In the genomic region with DNA sequence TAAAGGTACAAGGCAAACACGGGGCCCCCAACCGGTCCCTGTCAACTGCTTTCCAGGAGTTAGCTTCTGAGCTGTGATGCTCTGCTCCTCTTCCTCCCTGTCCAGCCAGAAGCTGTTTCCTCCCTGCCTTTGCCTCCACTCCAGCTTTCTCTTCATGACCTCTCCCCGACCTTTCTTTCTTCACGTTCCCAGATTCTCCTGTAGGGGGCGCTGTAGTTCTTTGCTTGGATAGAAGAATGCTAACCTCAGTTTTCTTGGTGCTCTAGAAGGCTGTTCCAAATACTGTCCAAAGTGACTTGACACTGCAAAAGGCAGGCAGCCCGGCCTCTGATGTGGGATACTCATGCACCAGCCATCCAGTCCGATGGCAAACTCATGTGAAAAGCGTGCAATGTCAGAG, we compare ENCODE assay signal across 8 mouse cellular contexts.
DNase-seq lines count a peak whose midpoint lies in the region; ATAC-seq and TF ChIP-seq lines count a peak whose summit lies in the region.

No protein-coding gene starts in this region.

- H3K36me3 ChIP-seq in midbrain, embryonic 14.5 days (ENCODE audit: control insufficient read depth, insufficient read depth, low read length): no peaks in the 10 kb centered on the region
- H3K36me3 ChIP-seq in midbrain, embryonic 16.5 days (ENCODE audit: control insufficient read depth, insufficient read depth, low read length): no peaks in the 10 kb centered on the region
- H3K36me3 ChIP-seq in limb, embryonic 11.5 days (ENCODE audit: control insufficient read depth, insufficient read depth, low read length): no peaks in the 10 kb centered on the region

- no peak overlapping the region for H3K4me2 ChIP-seq in midbrain, embryonic 14.5 days (ENCODE audit: low read length)
- no peak overlapping the region for H3K4me2 ChIP-seq in midbrain, embryonic 16.5 days (ENCODE audit: low read length)
- H3K4me2 ChIP-seq in limb, embryonic 11.5 days (ENCODE audit: low read depth, severe bottlenecking): no peak overlapping the region

- 29% methylated on average over 8 of the region's 8 CpGs for WGBS in midbrain, embryonic 14.5 days
- 34% methylated on average over 8 of the region's 8 CpGs for WGBS in midbrain, embryonic 16.5 days
- WGBS in limb, embryonic 11.5 days: 32% methylated on average over 8 of the region's 8 CpGs

- no peak overlapping the region for H3K27ac ChIP-seq in midbrain, embryonic 14.5 days (replicated peaks; ENCODE audit: low read depth, low read length)
- H3K27ac ChIP-seq in midbrain, embryonic 16.5 days (ENCODE audit: low read length): no peak overlapping the region
- no peak overlapping the region for H3K27ac ChIP-seq in limb, embryonic 11.5 days (replicated peaks; ENCODE audit: low read depth, low read length)

- 0 out of 2 replicates have a peak, but pooled peaks cover 5% of the 10 kb centered on the region for H3K4me1 ChIP-seq in midbrain, embryonic 14.5 days (ENCODE audit: control insufficient read depth, insufficient read depth, low read length)
- H3K4me1 ChIP-seq in midbrain, embryonic 16.5 days (ENCODE audit: control insufficient read depth, insufficient read depth, low read length): no peaks in the 10 kb centered on the region
- H3K4me1 ChIP-seq in limb, embryonic 11.5 days (ENCODE audit: control insufficient read depth, insufficient read depth, low read length): no peaks in the 10 kb centered on the region

- H3K4me3 ChIP-seq in midbrain, embryonic 14.5 days (replicated peaks; ENCODE audit: low read depth, low read length): no peak overlapping the region
- no peak overlapping the region for H3K4me3 ChIP-seq in midbrain, embryonic 16.5 days (ENCODE audit: low read depth, low read length)
- no peak overlapping the region for H3K4me3 ChIP-seq in limb, embryonic 11.5 days (ENCODE audit: low read depth, low read length)

- TF ChIP-seq CTCF in brain, embryonic 14.5 days (IDR thresholded peaks at IDR 0.05; ENCODE audit: borderline replicate concordance, extremely low read depth, insufficient read depth, insufficient read length): peak; percentile 71; the same call in 1 of the 2 replicates

- ATAC-seq in midbrain, embryonic 14.5 days (ENCODE audit: low FRiP score, low TSS enrichment): no peak
- no peak for ATAC-seq in midbrain, embryonic 16.5 days
- 0 out of 2 replicates have a peak, but pooled peaks have one; percentile 31 for ATAC-seq in limb, embryonic 11.5 days (ENCODE audit: insufficient number of reproducible peaks, low FRiP score, low TSS enrichment, low read depth)

- no peaks in the 10 kb centered on the region for H3K27me3 ChIP-seq in midbrain, embryonic 14.5 days (ENCODE audit: control insufficient read depth, insufficient read depth, low read length)
- no peaks in the 10 kb centered on the region for H3K27me3 ChIP-seq in midbrain, embryonic 16.5 days (ENCODE audit: control insufficient read depth, insufficient read depth, low read depth, low read length)
- H3K27me3 ChIP-seq in limb, embryonic 11.5 days (ENCODE audit: control insufficient read depth, insufficient read depth, low read length): no peaks in the 10 kb centered on the region

- DNase-seq in midbrain, embryonic 14.5 days: peak; percentile 83
- DNase-seq in brain, embryonic 14.5 days (ENCODE audit: low read depth): peak; percentile 72
- peak; percentile 55 to 62 for DNase-seq in frontal cortex, postnatal 25 days (ENCODE audit: low spot score in 2 of 2)
- DNase-seq in kidney, adult 8-10 months: peak; percentile 43 to 74
- peak; percentile 83 for DNase-seq in limb, embryonic 11.5 days (ENCODE audit: low spot score)
- peak; percentile 86 for DNase-seq in ovary, postnatal 14 days (ENCODE audit: low spot score)
- DNase-seq in urinary bladder, postnatal 10 days (ENCODE audit: low spot score): peak; percentile 26

- no peak overlapping the region for H3K9ac ChIP-seq in midbrain, embryonic 14.5 days (replicated peaks; ENCODE audit: low read length)
- no peak overlapping the region for H3K9ac ChIP-seq in midbrain, embryonic 16.5 days (ENCODE audit: low read depth, low read length)
- no peak overlapping the region for H3K9ac ChIP-seq in limb, embryonic 11.5 days (ENCODE audit: low read length)

- H3K9me3 ChIP-seq in midbrain, embryonic 14.5 days (ENCODE audit: control insufficient read depth, low read length): peaks cover 2% of the 10 kb centered on the region; the same call in 1 of the 2 replicates
- H3K9me3 ChIP-seq in midbrain, embryonic 16.5 days (replicated peaks; ENCODE audit: control insufficient read depth, low read length, poor library complexity, severe bottlenecking): no peaks in the 10 kb centered on the region; the same call in 1 of the 2 replicates
- no peaks in the 10 kb centered on the region for H3K9me3 ChIP-seq in limb, embryonic 11.5 days (ENCODE audit: control insufficient read depth, low read length)

- TF ChIP-seq POLR2A in brain, embryonic 14.5 days (IDR thresholded peaks at IDR 0.05; ENCODE audit: borderline replicate concordance, extremely low read depth, insufficient read depth, insufficient read length, poor library complexity, severe bottlenecking): no peak

Comparison
In these comparisons a context has a peak if more than half of its experiments do, and no peak if none do; other contexts are left out.
1. DNase-seq: peak in every context shown above with its lines; median percentile 86 in ovary, postnatal 14 days; 83 in midbrain, embryonic 14.5 days; 83 in limb, embryonic 11.5 days; 72 in brain, embryonic 14.5 days; 58 in frontal cortex, postnatal 25 days; 58 in kidney, adult 8-10 months; 26 in urinary bladder, postnatal 10 days.